Mouse (Mus musculus) kidney, postnatal 14 days (tissue): ENCODE data around the gene Tas2r135.

Source experiments
- DNase-seq: peaks from one replicate; pipeline ENCODE4 v3.0.0; 2022; ENCODE audit warnings: mixed read lengths

Tas2r135 gene

DNA sequence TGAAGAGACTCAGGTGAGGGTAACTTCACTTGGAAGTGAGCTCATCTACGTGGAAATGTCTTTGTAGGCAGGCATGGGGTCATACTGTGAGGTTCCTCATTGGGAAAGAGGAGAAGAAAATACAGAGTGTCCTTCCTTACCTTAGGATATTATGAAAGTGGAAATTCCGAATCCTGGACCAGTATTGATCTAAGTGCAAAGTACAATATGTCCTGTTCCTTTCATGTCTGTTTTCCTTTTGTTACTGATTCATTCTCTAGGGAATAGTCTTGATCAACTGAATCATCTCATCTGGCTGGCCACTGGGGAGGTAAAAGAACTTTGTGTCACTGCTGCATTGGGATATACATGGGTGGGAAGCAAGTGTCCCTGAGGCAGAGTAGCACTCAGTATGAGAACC, 30.3 kb downstream of the Tas2r135 start:
- no peak for DNase-seq

DNA sequence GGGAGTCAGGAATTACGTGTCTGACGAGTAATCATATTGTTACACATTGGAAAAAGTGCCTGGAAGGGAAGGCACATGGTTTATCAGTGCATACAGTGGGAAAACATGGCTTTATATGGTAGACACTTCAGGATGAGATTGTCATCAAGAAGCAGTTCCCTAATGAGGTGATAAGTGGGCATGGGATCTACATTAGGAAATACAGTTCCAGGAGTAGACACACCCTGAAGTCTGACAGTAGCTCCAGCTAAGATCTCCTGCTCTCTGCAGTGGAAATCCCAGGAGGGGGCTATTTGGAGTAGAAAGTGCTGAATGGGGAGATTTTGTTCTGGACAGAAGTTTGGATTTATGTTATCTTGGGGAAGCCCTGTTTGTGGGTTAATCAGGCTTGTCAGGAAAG, 36.2 kb downstream of the Tas2r135 start:
- DNase-seq, result no peak

DNA sequence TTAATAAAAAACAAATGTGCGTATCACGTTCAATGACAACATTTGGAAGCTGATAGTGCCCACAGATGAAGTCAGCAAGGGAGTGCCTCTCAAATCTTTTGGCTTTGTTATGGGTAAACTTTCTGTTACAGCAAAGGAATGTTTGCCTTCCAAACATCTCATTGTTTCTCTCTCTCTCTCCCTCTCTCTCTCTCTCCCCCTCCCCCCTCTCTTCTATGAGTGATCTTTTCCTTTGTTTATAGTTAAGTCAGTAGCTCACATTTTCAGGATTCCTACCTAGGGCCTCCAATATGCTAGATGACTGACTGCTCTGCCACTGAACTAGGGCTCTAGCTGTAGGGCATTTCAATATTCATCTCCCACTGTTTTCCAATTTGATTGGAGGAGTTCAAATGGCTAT, 39.3 kb downstream of the Tas2r135 start:
- DNase-seq, result no peak

GRCm38 (mm10) chr6:42447381-42447780, 42.1 kb downstream of the Tas2r135 start:
- no peak for DNase-seq
